Mouse (Mus musculus) liver, embryonic 15.5 days (tissue): ENCODE measurements around the gene Fosl1. TPM values are rescaled to one million over a fixed set of nuclear protein-coding genes. Genes with fewer than 3 reads are reported as not detected.

ENCODE experiments used
- ATAC-seq: fragments of 200-750 bp; cut with Nextera tagmentation; 2 replicates; pipeline ENCODE4 v1.8.0; 2017; ENCODE audit warnings: moderate number of reproducible peaks, mild to moderate bottlenecking, moderate library complexity; ENCODE audit not compliant: insufficient read depth
- H3K27ac ChIP-seq: fragments of 300-500 bp; sonication (generic); replicated peaks from 2 replicates; pipeline ENCODE4 v1.5.1; 2015; ENCODE audit warnings: mild to moderate bottlenecking, inconsistent platforms
- H3K27me3 ChIP-seq: fragments of 300-500 bp; sonication (generic); 2 replicates; pipeline ENCODE4 v1.6.1; 2015; ENCODE audit warnings: mild to moderate bottlenecking, inconsistent platforms
- H3K36me3 ChIP-seq: fragments of 300-500 bp; sonication (generic); replicated peaks from 2 replicates; pipeline ENCODE4 v1.6.1; 2015; ENCODE audit warnings: moderate library complexity, mild to moderate bottlenecking, inconsistent platforms
- H3K4me1 ChIP-seq: fragments of 300-500 bp; sonication (generic); replicated peaks from 2 replicates; pipeline ENCODE4 v1.6.1; 2015; ENCODE audit warnings: inconsistent platforms
- H3K4me2 ChIP-seq: fragments of 300-500 bp; sonication (generic); 2 replicates; pipeline ENCODE4 v1.6.1; 2015; ENCODE audit warnings: moderate library complexity, mild to moderate bottlenecking, inconsistent platforms
- H3K4me3 ChIP-seq: fragments of 300-500 bp; sonication (generic); replicated peaks from 2 replicates; pipeline ENCODE4 v1.5.1; 2015; ENCODE audit warnings: mild to moderate bottlenecking, inconsistent platforms
- H3K9ac ChIP-seq: fragments of 300-500 bp; sonication (generic); 2 replicates; pipeline ENCODE4 v1.6.1; 2015; ENCODE audit warnings: moderate library complexity, mild to moderate bottlenecking, inconsistent platforms
- H3K9me3 ChIP-seq: fragments of 300-500 bp; sonication (generic); replicated peaks from 2 replicates; pipeline ENCODE4 v1.6.1; 2016; ENCODE audit warnings: inconsistent platforms
- WGBS: fragments of 180-500 bp; shearing (Covaris S2); methylation state at CpG from one replicate; pipeline ENCODE4 v1.1.7; 2015; ENCODE audit warnings: mixed read lengths; ENCODE audit not compliant: insufficient replicate concordance; 5-methylcytosine and 5-hydroxymethylcytosine counted together
- polyA plus RNA-seq: library from polyadenylated mRNA; unstranded; fragments of >200 nt; fragmentation: Nextera tagmentation; extraction: Ambion mirVana; gene quantifications from 2 replicates; pipeline ENCODE4 v1.2.1, GENCODE M21; 2015

Gene Fosl1
- polyA plus RNA-seq, 1 experiment from 2014 or later = not detected

- H3K4me1 ChIP-seq = peaks cover 35% of the 10 kb centered on the region
- H3K4me3 ChIP-seq = peak within 1 kb of the TSS; percentile 91
- H3K27me3 ChIP-seq = no peaks in the 10 kb centered on the region
- peak within 1 kb of the TSS; percentile 94 for H3K9ac ChIP-seq
- whole genome bisulfite sequencing = under 1% methylated on average over 83 of the region's 87 CpGs
- no peaks in the 10 kb centered on the region for H3K9me3 ChIP-seq
- H3K4me2 ChIP-seq = peak within 1 kb of the TSS; percentile 98
- H3K36me3 ChIP-seq = peaks cover 41% of the 10 kb centered on the region
- peak within 1 kb of the TSS; percentile 92 for H3K27ac ChIP-seq
- ATAC-seq = peak; percentile 85
Measured at GRCm38 (mm10) chr19:5424782-5425741, 22.3 kb upstream of the Fosl1 start, which contains the start of the genes Drap1 and AI837181. Drap1 (minus strand) TSS chr19:5424979. AI837181 (plus strand) TSS chr19:5425144.

- H3K9me3 ChIP-seq = no peaks in the 10 kb centered on the region
- no peak for ATAC-seq
- peak overlapping the region; percentile 94 for H3K9ac ChIP-seq
- H3K4me2 ChIP-seq = peak overlapping the region; percentile 98
- H3K4me1 ChIP-seq = peaks cover 35% of the 10 kb centered on the region
- H3K4me3 ChIP-seq = peak overlapping the region; percentile 91
- H3K27me3 ChIP-seq = no peaks in the 10 kb centered on the region
- WGBS = 78% methylated on average over 18 of the region's 18 CpGs
- H3K36me3 ChIP-seq = peaks cover 31% of the 10 kb centered on the region
- H3K27ac ChIP-seq = peak overlapping the region; percentile 85
Measured at GRCm38 (mm10) chr19:5425906-5426565, 21.3 kb upstream of the Fosl1 start.

- no peak for ATAC-seq
- WGBS = 77% methylated on average over 13 of the region's 13 CpGs
- peaks cover 35% of the 10 kb centered on the region for H3K4me1 ChIP-seq
- H3K36me3 ChIP-seq = peaks cover 30% of the 10 kb centered on the region
- H3K4me2 ChIP-seq = peak overlapping the region; percentile 98; the same call in 1 of the 2 replicates
- no peaks in the 10 kb centered on the region for H3K27me3 ChIP-seq
- H3K4me3 ChIP-seq = peak overlapping the region; percentile 91; the same call in 1 of the 2 replicates
- H3K9ac ChIP-seq = no peak overlapping the region; the same call in 1 of the 2 replicates
- H3K9me3 ChIP-seq = no peaks in the 10 kb centered on the region
- no peak overlapping the region for H3K27ac ChIP-seq
Measured at GRCm38 (mm10) chr19:5426640-5427290, 20.6 kb upstream of the Fosl1 start.

- H3K9ac ChIP-seq = no peak overlapping the region
- no peak overlapping the region for H3K4me2 ChIP-seq
- peaks cover 18% of the 10 kb centered on the region for H3K36me3 ChIP-seq
- H3K27me3 ChIP-seq = no peaks in the 10 kb centered on the region
- H3K9me3 ChIP-seq = no peaks in the 10 kb centered on the region
- WGBS = 66% methylated on average over 2 of the region's 2 CpGs
- H3K4me3 ChIP-seq = no peak overlapping the region
- H3K27ac ChIP-seq = no peak overlapping the region
- no peak for ATAC-seq
- H3K4me1 ChIP-seq = peaks cover 37% of the 10 kb centered on the region
Measured at GRCm38 (mm10) chr19:5428083-5428482, 19.3 kb upstream of the Fosl1 start.

- Histone ChIP-seq H3K4me2 (no peak overlapping the region), H3K4me3 (no peak overlapping the region), H3K36me3 (peaks cover 15% of the 10 kb centered on the region), H3K27me3 (peaks cover 2% of the 10 kb centered on the region; the same call in 1 of the 2 replicates), H3K9ac (no peak overlapping the region), H3K9me3 (no peaks in the 10 kb centered on the region), H3K4me1 (peaks cover 36% of the 10 kb centered on the region), H3K27ac (no peak overlapping the region)
- WGBS = 63% methylated on average over 4 of the region's 4 CpGs
- no peak for ATAC-seq
Measured at GRCm38 (mm10) chr19:5429219-5429618, 18.1 kb upstream of the Fosl1 start.

GRCm38 (mm10) chr19:5429806-5430205 is 17.5 kb upstream of the Fosl1 start:
- WGBS = 57% methylated on average over 8 of the region's 8 CpGs
- no peak overlapping the region for H3K4me3 ChIP-seq

GRCm38 (mm10) chr19:5430408-5430807 is 16.9 kb upstream of the Fosl1 start:
- peaks cover 11% of the 10 kb centered on the region for H3K27me3 ChIP-seq
- WGBS = 64% methylated on average over 1 of the region's 1 CpGs
- no peaks in the 10 kb centered on the region for H3K9me3 ChIP-seq
- no peak overlapping the region for H3K9ac ChIP-seq
- no peak overlapping the region for H3K4me3 ChIP-seq
- peaks cover 32% of the 10 kb centered on the region for H3K4me1 ChIP-seq
- no peak overlapping the region for H3K4me2 ChIP-seq
- H3K27ac ChIP-seq = no peak overlapping the region
- ATAC-seq = no peak
- H3K36me3 ChIP-seq = peaks cover 15% of the 10 kb centered on the region

More at GRCm38 (mm10) chr19:5429806-5430205, 17.5 kb upstream of the Fosl1 start:
- ATAC-seq = no peak
- Histone ChIP-seq H3K4me1 (peaks cover 32% of the 10 kb centered on the region), H3K27ac (no peak overlapping the region), H3K9ac (no peak overlapping the region), H3K36me3 (peaks cover 15% of the 10 kb centered on the region), H3K4me2 (no peak overlapping the region), H3K9me3 (no peaks in the 10 kb centered on the region), H3K27me3 (peaks cover 7% of the 10 kb centered on the region)

- 56% methylated on average over 4 of the region's 4 CpGs for WGBS
- Histone ChIP-seq H3K27me3 (peaks cover 14% of the 10 kb centered on the region), H3K4me3 (no peak overlapping the region), H3K9me3 (no peaks in the 10 kb centered on the region), H3K27ac (no peak overlapping the region), H3K4me2 (no peak overlapping the region), H3K4me1 (peaks cover 17% of the 10 kb centered on the region), H3K9ac (no peak overlapping the region), H3K36me3 (peaks cover 4% of the 10 kb centered on the region; the same call in 1 of the 2 replicates)
- no peak for ATAC-seq
Measured at GRCm38 (mm10) chr19:5431911-5432464, 15.4 kb upstream of the Fosl1 start.

GRCm38 (mm10) chr19:5432992-5433852 is 14.1 kb upstream of the Fosl1 start:
- H3K4me1 ChIP-seq = peaks cover 17% of the 10 kb centered on the region
- 5% methylated on average over 16 of the region's 16 CpGs for WGBS
- peak overlapping the region; percentile 46; the same call in 1 of the 2 replicates for H3K9ac ChIP-seq
- peak overlapping the region; percentile 64; the same call in 1 of the 2 replicates for H3K27ac ChIP-seq
- peaks cover 18% of the 10 kb centered on the region for H3K27me3 ChIP-seq
- ATAC-seq = peak; percentile 45
- H3K9me3 ChIP-seq = no peaks in the 10 kb centered on the region
- peak overlapping the region; percentile 51 for H3K4me3 ChIP-seq
- peak overlapping the region; percentile 81 for H3K4me2 ChIP-seq
- H3K36me3 ChIP-seq = no peaks in the 10 kb centered on the region

GRCm38 (mm10) chr19:5433951-5434350 is 13.4 kb upstream of the Fosl1 start:
- WGBS = 47% methylated on average over 7 of the region's 7 CpGs
- Histone ChIP-seq H3K4me3 (no peak overlapping the region), H3K9ac (no peak overlapping the region), H3K27me3 (peaks cover 18% of the 10 kb centered on the region), H3K9me3 (no peaks in the 10 kb centered on the region), H3K36me3 (no peaks in the 10 kb centered on the region), H3K27ac (peak overlapping the region; percentile 64; the same call in 1 of the 2 replicates), H3K4me1 (peaks cover 17% of the 10 kb centered on the region), H3K4me2 (peak overlapping the region; percentile 81)
- no peak for ATAC-seq
